Mouse (Mus musculus): Measurements from ENCODE around the gene Tenm2. TPM values are rescaled to one million over a fixed set of nuclear protein-coding genes. Genes with fewer than 3 reads are reported as not detected.

The Tenm2 gene
- polyA plus RNA-seq, 1 experiment from 2014 or later, result 0.03 TPM

GRCm38 (mm10) chr11:36988776-36989565 is 246.8 kb downstream of the Tenm2 start:
- H3K27ac ChIP-seq (replicated peaks), result no peak overlapping the region
- WGBS (ENCODE audit: insufficient replicate concordance), result 31% methylated on average over 5 of the region's 5 CpGs
- H3K27me3 ChIP-seq, result no peaks in the 10 kb centered on the region
- no peak overlapping the region for H3K9ac ChIP-seq
- H3K4me2 ChIP-seq, result no peak overlapping the region
- no peak for ATAC-seq (ENCODE audit: insufficient read depth)
- no peak overlapping the region for H3K4me3 ChIP-seq (replicated peaks)
- H3K9me3 ChIP-seq (replicated peaks), result no peaks in the 10 kb centered on the region
- no peaks in the 10 kb centered on the region for H3K36me3 ChIP-seq (replicated peaks)
- H3K4me1 ChIP-seq (replicated peaks), result no peaks in the 10 kb centered on the region

- Histone ChIP-seq H3K27me3 (no peaks in the 10 kb centered on the region), H3K4me1 (replicated peaks) (no peaks in the 10 kb centered on the region), H3K36me3 (replicated peaks) (no peaks in the 10 kb centered on the region), H3K4me2 (no peak overlapping the region), H3K9ac (no peak overlapping the region), H3K27ac (replicated peaks) (no peak overlapping the region), H3K9me3 (replicated peaks) (no peaks in the 10 kb centered on the region), H3K4me3 (replicated peaks) (no peak overlapping the region)
- ATAC-seq (ENCODE audit: insufficient read depth), result no peak
- WGBS (ENCODE audit: insufficient replicate concordance), result 57% methylated on average over 2 of the region's 2 CpGs
Measured at GRCm38 (mm10) chr11:36974142-36974541, 261.6 kb downstream of the Tenm2 start.

GRCm38 (mm10) chr11:36958102-36958501 is 277.7 kb downstream of the Tenm2 start:
- no peak for ATAC-seq (ENCODE audit: insufficient read depth)
- H3K27me3 ChIP-seq, result no peaks in the 10 kb centered on the region
- 67% methylated on average over 5 of the region's 5 CpGs for WGBS (ENCODE audit: insufficient replicate concordance)
- no peak overlapping the region for H3K4me2 ChIP-seq
- no peak overlapping the region for H3K27ac ChIP-seq (replicated peaks)
- no peak overlapping the region for H3K4me3 ChIP-seq (replicated peaks)
- H3K4me1 ChIP-seq (replicated peaks), result no peaks in the 10 kb centered on the region
- H3K9me3 ChIP-seq (replicated peaks), result no peaks in the 10 kb centered on the region
- no peak overlapping the region for H3K9ac ChIP-seq
- no peaks in the 10 kb centered on the region for H3K36me3 ChIP-seq (replicated peaks)

GRCm38 (mm10) chr11:36941429-36941828 is 294.3 kb downstream of the Tenm2 start:
- H3K4me1 ChIP-seq (replicated peaks), result no peaks in the 10 kb centered on the region
- no peak overlapping the region for H3K9ac ChIP-seq
- no peak overlapping the region for H3K4me2 ChIP-seq
- no peak overlapping the region for H3K27ac ChIP-seq (replicated peaks)
- no peaks in the 10 kb centered on the region for H3K9me3 ChIP-seq (replicated peaks)
- no peaks in the 10 kb centered on the region for H3K36me3 ChIP-seq (replicated peaks)
- ATAC-seq (ENCODE audit: insufficient read depth), result no peak
- no peaks in the 10 kb centered on the region for H3K27me3 ChIP-seq
- 75% methylated on average over 6 of the region's 6 CpGs for WGBS (ENCODE audit: insufficient replicate concordance)
- no peak overlapping the region for H3K4me3 ChIP-seq (replicated peaks)

- no peak overlapping the region for H3K27ac ChIP-seq (replicated peaks)
- 39% methylated on average over 7 of the region's 7 CpGs for WGBS (ENCODE audit: insufficient replicate concordance)
- no peaks in the 10 kb centered on the region for H3K9me3 ChIP-seq (replicated peaks)
- H3K4me2 ChIP-seq, result no peak overlapping the region
- H3K4me1 ChIP-seq (replicated peaks), result no peaks in the 10 kb centered on the region
- no peak overlapping the region for H3K4me3 ChIP-seq (replicated peaks)
- H3K36me3 ChIP-seq (replicated peaks), result no peaks in the 10 kb centered on the region
- no peak overlapping the region for H3K9ac ChIP-seq
- ATAC-seq (ENCODE audit: insufficient read depth), result no peak
- H3K27me3 ChIP-seq, result no peaks in the 10 kb centered on the region
Measured at GRCm38 (mm10) chr11:36940557-36941110, 295.1 kb downstream of the Tenm2 start.

- H3K9ac ChIP-seq, result no peak overlapping the region
- no peak overlapping the region for H3K4me2 ChIP-seq
- WGBS (ENCODE audit: insufficient replicate concordance), result 72% methylated on average over 5 of the region's 5 CpGs
- H3K27me3 ChIP-seq, result no peaks in the 10 kb centered on the region
- no peak for ATAC-seq (ENCODE audit: insufficient read depth)
- H3K4me3 ChIP-seq (replicated peaks), result no peak overlapping the region
- no peaks in the 10 kb centered on the region for H3K9me3 ChIP-seq (replicated peaks)
- H3K36me3 ChIP-seq (replicated peaks), result no peaks in the 10 kb centered on the region
- no peaks in the 10 kb centered on the region for H3K4me1 ChIP-seq (replicated peaks)
- no peak overlapping the region for H3K27ac ChIP-seq (replicated peaks)
Measured at GRCm38 (mm10) chr11:36929817-36930216, 305.9 kb downstream of the Tenm2 start.

- no peak for ATAC-seq (ENCODE audit: insufficient read depth)
Measured at GRCm38 (mm10) chr11:36926705-36927406, 308.9 kb downstream of the Tenm2 start.

GRCm38 (mm10) chr11:36919301-36919700 is 316.5 kb downstream of the Tenm2 start:
- Histone ChIP-seq H3K4me1 (replicated peaks) (no peaks in the 10 kb centered on the region), H3K9me3 (replicated peaks) (no peaks in the 10 kb centered on the region), H3K4me2 (no peak overlapping the region), H3K27ac (replicated peaks) (no peak overlapping the region), H3K27me3 (no peaks in the 10 kb centered on the region), H3K9ac (no peak overlapping the region), H3K36me3 (replicated peaks) (no peaks in the 10 kb centered on the region), H3K4me3 (replicated peaks) (no peak overlapping the region)
- ATAC-seq (ENCODE audit: insufficient read depth), result no peak
- WGBS (ENCODE audit: insufficient replicate concordance), result 58% methylated on average over 6 of the region's 6 CpGs

More at GRCm38 (mm10) chr11:36926705-36927406, 308.9 kb downstream of the Tenm2 start:
- H3K36me3 ChIP-seq (replicated peaks), result no peaks in the 10 kb centered on the region
- 61% methylated on average over 9 of the region's 9 CpGs for WGBS (ENCODE audit: insufficient replicate concordance)
- H3K9me3 ChIP-seq (replicated peaks), result no peaks in the 10 kb centered on the region
- H3K9ac ChIP-seq, result no peak overlapping the region
- no peaks in the 10 kb centered on the region for H3K27me3 ChIP-seq
- no peaks in the 10 kb centered on the region for H3K4me1 ChIP-seq (replicated peaks)
- no peak overlapping the region for H3K4me2 ChIP-seq
- no peak overlapping the region for H3K27ac ChIP-seq (replicated peaks)
- no peak overlapping the region for H3K4me3 ChIP-seq (replicated peaks)

GRCm38 (mm10) chr11:36911406-36911805 is 324.4 kb downstream of the Tenm2 start:
- ATAC-seq (ENCODE audit: insufficient read depth), result no peak
- no peak overlapping the region for H3K4me2 ChIP-seq
- no peak overlapping the region for H3K9ac ChIP-seq
- no peak overlapping the region for H3K4me3 ChIP-seq (replicated peaks)
- WGBS (ENCODE audit: insufficient replicate concordance), result 54% methylated on average over 4 of the region's 4 CpGs
- H3K27me3 ChIP-seq, result no peaks in the 10 kb centered on the region
- H3K4me1 ChIP-seq (replicated peaks), result no peaks in the 10 kb centered on the region
- no peaks in the 10 kb centered on the region for H3K36me3 ChIP-seq (replicated peaks)
- no peaks in the 10 kb centered on the region for H3K9me3 ChIP-seq (replicated peaks)
- no peak overlapping the region for H3K27ac ChIP-seq (replicated peaks)

GRCm38 (mm10) chr11:36909036-36909435 is 326.7 kb downstream of the Tenm2 start:
- Histone ChIP-seq H3K4me1 (replicated peaks) (no peaks in the 10 kb centered on the region), H3K4me2 (no peak overlapping the region), H3K27me3 (no peaks in the 10 kb centered on the region), H3K9me3 (replicated peaks) (no peaks in the 10 kb centered on the region), H3K4me3 (replicated peaks) (no peak overlapping the region), H3K9ac (no peak overlapping the region), H3K36me3 (replicated peaks) (no peaks in the 10 kb centered on the region), H3K27ac (replicated peaks) (no peak overlapping the region)
- ATAC-seq (ENCODE audit: insufficient read depth), result no peak
- WGBS (ENCODE audit: insufficient replicate concordance), result 53% methylated on average over 1 of the region's 1 CpGs

- Histone ChIP-seq H3K27me3 (no peaks in the 10 kb centered on the region), H3K27ac (replicated peaks) (no peak overlapping the region), H3K36me3 (replicated peaks) (no peaks in the 10 kb centered on the region), H3K4me2 (no peak overlapping the region), H3K9ac (no peak overlapping the region), H3K9me3 (replicated peaks) (no peaks in the 10 kb centered on the region), H3K4me3 (replicated peaks) (no peak overlapping the region), H3K4me1 (replicated peaks) (no peaks in the 10 kb centered on the region)
- ATAC-seq (ENCODE audit: insufficient read depth), result no peak
- WGBS (ENCODE audit: insufficient replicate concordance), result 25% methylated on average over 2 of the region's 2 CpGs
Measured at GRCm38 (mm10) chr11:36902302-36902701, 333.5 kb downstream of the Tenm2 start.
